Mouse (Mus musculus) hematopoietic stem cell, adult 5-6 weeks (primary cell): ENCODE measurements around the gene Mta3. TPM values are rescaled to one million over a fixed set of nuclear protein-coding genes. Genes with fewer than 3 reads are reported as not detected.

Source experiments
- ATAC-seq, 2 experiments: fragments of 125-278 bp in 1 of 2; replicated peaks in 1 of 2; 2 replicates each; pipeline ENCODE4 v1.8.0; 2016 to 2017; ENCODE audit warnings: inconsistent platforms in 2 of 2, mild to moderate bottlenecking in 2 of 2, moderate number of reproducible peaks in 2 of 2, low read depth in 1 of 2, moderate TSS enrichment in 1 of 2; ENCODE audit not compliant: low FRiP score in 2 of 2, poor library complexity in 2 of 2, severe bottlenecking in 2 of 2, insufficient read depth in 1 of 2, low TSS enrichment in 1 of 2
- total RNA-seq: library from RNA; stranded (forward); fragments of 172-1452, 232-1000 nt; gene quantifications from 2 replicates; pipeline ENCODE4 v1.2.3, GENCODE M21; 2017

Gene Mta3
- total RNA-seq, 1 experiment from 2014 or later, result 64.2 TPM

DNA sequence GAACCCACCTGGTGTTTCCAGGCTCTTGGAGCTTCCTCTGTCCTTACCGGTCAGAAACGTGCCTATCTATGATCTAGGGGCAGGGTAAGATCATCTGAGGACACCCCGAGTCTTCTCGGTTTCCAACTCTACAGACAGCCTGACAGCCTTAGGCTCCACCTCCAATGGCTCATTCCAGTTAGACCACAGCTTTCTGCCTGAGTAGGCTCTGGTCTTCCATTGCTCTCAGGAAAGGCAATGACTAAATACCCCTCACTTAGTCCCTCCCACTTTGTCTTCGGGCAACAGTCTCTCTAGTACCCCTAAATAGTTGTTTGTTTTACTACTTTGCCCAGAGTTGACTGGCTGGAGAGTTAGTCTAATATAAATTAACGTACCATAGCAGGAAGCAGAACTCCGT lies 111.0 kb downstream of the Mta3 start:
- peak in 1 of 2 experiments; percentile 27; a peak in 1 of 4 replicates for ATAC-seq

DNA sequence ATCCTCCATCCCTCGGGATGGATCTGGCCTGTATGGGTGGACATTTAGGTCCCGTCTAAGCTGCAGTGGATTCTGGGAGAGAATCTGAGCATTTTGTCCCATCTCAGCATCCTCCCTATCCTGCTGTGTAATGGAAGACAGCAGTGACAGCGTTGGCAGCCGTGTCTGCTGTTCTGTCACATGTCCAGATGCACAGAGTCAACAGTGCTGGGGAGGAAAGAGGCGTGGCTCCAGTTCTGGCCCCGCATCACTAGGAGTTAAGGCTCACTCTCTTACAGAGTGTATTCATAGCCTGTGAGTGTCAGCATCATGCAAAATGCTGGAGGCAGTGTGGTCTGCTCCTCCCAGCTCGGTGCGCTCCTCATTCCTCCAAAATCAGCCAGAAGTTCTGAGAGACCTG lies 113.5 kb downstream of the Mta3 start:
- ATAC-seq, result no peak

DNA sequence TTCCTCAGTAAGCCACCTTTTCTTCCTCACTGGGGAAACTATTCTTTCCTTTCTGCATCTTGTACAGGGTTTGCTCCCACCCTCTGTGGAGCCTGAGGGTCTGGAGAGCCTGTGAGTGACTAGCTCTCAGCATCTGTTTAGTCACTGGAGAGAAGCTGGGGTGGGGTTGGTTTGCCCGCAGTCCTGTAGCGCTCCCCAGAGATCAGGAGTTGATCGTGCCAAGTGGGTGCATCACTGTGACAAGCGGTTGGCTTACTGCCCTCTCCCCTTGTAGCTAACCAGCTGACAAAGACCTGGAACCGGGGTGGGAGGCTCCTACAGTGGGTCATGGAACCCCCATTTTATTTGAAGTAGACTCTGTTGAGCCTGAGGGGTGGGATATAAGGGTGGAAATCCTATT lies 114.7 kb downstream of the Mta3 start:
- no peak for ATAC-seq

DNA sequence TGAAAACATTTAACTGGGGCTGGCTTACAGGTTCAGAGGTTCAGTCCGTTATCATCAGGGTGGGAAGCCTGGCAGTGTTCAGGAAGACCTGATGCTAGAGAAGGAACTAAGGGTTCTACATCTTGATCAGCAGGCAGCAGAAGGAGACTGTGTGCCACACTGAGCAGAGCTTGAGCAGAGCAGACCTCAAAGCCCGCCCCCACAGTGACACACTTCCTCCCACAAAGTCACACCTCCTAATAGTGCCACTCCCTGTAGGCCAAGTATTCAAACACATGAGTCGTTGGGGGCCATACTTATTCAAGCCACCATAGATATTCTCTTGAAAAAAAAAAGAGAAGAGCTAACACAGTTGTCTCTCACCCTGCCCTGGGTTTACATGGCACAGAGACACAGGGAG lies 115.9 kb downstream of the Mta3 start:
- ATAC-seq, result no peak

DNA sequence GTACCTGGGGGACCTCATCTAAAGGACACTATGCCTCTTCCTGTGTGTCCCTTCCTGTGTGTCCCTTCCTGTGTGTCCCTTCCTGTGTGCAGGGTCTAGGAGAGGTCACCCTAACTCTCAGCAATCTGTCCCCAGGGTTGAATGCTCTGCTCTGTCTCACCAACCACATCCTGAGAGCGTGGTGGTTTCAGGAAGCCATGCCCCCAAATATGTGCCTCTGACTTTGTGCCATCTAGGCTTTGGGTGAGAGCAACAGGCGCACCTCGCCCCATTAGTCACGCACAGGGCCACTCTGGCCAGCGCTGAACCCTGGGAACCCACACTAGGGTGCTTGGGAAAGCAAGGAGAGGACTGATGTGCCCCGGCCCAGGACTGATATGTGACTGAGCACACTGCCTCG lies 117.9 kb downstream of the Mta3 start:
- peak; percentile 43 to 67 for ATAC-seq

DNA sequence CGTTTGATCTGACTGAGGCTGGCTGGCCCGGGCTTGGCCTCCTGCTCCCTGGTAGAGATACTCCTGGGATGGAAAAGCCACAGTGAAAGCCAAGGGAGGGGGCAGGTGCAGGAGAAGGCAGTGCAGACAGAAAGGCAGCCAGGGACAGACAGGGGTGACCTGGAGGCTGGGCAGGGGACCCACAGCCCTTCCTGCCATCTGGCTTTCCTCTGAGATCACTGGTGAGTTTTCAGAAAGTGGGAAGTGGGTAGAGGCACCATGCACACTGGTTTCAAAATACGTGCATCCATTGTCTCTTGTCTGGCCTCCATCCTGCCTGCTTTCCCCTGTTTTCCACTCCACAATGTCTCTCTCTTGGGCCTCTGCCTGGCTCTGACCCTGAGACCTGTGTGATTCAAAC lies 123.4 kb downstream of the Mta3 start:
- ATAC-seq, result peak; percentile 22 to 55; a peak in 3 of 4 replicates

DNA sequence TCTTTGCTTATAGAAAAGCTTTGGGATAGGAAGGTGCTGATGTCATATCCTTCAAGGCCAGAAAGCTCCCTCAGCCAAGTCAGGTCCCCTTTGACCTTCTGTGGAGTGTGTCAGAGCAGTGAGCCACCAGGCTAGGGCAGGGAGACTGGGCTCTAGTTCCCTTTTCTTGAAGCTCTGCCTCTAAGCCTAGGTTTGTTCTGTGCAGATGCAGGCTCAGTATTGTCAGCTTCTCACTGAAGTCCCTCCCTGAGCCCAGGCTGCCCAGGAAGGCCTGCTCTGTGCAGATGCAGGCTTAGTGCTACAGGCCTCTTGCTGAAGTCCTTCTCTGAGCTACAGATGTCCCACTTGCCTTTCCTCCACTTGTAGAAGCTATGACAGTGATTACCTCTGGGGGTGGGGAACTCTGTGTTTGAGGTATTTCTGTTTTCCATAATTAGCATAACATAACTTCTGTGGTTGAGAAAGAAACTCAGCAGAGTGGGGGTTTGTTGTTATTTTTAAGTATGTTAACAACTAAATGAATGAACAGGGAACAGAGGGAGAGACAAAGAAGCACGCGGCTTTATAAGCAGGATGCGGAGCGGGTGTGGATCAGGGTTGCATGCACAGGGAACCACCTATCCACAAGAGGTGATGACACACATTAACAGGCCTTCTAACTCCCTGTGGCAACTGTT lies 124.8 kb downstream of the Mta3 start:
- ATAC-seq, result peak; percentile 74 to 77

DNA sequence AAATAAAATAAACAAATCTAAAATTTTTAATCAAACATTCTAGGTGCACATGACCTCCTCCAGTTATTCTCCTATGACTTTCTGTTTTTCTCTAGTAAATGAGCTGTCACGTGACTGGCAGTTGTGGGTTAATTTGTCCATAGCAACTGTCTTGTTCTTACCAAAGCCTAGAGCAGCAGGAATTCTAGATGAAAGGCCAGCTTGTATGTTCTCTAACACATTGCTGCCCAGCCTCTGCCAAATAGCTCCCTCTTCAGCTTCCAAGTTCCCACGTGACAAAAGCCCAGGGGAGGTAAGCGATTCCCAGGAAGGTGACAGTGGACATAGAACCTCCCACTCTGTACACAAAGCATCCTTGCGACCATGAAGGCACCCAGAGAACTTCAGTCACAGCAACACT lies 128.2 kb downstream of the Mta3 start:
- ATAC-seq, result no peak

DNA sequence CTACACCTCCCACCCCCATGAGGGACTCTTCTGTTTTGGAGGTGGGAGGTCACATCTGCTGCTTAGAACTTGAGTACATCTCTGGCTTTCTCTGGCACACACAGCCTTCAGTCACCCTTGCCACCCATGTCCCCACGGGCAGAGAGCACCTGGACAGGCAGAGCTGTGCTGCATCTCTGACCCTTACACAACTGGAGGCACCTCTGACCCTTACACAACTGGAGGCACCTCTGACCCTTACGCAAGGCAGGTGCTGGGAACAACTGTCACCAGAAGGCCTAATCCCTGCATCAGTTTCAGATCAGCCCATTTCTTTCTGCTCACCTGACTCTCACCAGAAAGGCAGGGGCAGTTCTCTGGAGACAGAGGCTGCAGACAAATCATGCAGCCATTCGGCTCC lies 130.1 kb downstream of the Mta3 start:
- no peak for ATAC-seq

DNA sequence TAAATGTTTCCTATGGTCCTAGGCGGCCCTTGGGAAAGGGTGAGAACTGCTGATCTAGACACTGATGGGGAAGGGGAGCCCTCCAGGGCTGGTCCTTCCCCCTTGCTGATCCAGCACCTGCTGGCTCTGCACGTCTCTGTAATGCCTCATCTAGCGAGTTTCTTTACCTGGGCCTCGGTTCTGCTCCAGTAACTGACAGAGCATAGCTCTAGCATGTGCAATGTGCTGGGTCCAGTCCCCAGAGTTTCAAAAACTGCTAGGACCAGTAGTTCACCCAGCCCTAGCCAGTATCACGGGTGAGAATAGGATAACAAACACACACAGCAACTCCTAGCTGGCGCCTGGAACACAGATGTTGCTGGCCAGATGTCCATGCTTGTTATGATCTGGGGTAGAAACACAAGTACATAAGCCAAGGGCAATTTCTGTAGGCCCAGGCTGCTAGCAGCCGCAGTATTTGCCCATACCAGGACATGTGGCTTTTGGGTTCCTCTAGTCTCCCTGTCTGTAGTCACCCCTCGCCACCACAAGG lies 131.8 kb downstream of the Mta3 start:
- no peak for ATAC-seq

DNA sequence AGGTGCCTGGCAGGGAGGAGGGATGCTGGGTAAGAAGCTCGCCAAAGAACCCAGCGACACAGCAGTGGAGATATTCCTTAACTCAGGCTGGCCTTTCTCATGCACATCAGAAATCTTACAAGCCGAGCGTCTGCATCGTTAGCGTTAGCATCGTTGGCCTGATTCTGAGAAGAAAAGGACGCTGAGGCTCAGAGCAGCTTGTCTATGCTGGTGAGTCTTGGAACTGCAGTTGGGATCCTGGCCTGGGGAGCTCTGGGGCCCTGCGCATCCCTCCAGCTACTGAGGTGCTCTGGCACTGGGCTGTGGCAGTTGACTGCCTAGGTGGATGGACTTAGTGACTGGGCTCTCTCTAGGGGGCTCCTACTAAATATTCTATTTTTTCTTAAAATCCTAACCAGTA lies 133.2 kb downstream of the Mta3 start:
- peak in 1 of 2 experiments; percentile 25; a peak in 1 of 4 replicates for ATAC-seq

DNA sequence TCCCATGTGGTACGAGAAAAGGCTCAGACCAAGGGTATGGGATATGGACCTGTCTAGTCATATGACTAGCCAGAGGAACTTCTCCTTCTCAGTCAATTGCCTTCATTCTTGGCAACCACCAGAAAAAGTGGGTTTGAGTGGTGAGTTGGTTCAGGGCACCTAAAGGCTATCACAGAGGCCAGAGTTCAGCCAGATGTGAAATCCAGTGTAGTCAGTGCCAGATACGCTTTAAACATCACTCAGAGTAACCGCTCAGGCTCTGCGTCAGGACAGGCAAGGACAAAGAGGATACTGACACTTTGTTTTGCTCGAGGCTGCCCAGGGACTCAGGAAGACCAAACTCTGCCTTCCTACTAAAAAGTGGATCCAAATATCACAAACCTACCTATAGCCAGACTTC lies 135.0 kb downstream of the Mta3 start:
- ATAC-seq, result no peak

DNA sequence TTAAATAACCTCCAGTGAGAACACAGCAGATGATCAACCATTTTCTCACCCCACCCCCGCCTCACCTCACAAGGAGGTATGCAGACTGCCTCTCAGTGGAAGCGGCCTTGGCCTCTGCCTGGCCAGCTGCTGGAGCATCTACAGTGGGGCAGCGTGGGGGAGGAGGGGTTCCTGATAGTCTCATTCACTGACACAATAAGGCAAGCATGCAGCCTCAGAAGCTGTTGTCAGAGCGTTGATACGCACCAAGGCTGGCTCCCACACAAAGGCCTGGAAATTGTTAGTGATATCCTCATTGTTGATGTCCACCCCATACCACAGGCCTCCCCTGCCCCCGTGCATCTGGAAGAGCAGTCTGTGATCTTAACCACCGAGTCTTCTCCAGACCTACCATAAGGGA lies 137.8 kb downstream of the Mta3 start:
- ATAC-seq, result no peak

DNA sequence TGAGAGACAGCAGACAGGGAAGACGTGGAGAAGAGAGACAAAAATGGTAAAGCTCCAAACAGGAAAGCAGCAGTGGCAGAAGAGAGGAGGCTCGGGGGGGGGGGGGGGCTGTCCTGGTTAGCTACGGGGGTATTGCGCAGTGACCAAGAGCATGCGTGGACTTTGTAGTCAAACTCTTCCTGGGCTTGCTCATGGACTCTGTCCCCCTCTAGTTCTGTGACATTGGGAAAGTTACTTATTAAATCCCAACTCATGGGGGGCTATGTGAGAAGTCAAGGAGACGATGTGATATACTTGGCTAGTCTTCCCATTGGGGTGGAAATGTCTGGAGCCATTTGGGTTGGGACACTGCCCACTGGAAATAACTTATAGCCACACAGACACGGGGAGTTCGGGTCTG lies 139.6 kb downstream of the Mta3 start:
- ATAC-seq, result no peak

DNA sequence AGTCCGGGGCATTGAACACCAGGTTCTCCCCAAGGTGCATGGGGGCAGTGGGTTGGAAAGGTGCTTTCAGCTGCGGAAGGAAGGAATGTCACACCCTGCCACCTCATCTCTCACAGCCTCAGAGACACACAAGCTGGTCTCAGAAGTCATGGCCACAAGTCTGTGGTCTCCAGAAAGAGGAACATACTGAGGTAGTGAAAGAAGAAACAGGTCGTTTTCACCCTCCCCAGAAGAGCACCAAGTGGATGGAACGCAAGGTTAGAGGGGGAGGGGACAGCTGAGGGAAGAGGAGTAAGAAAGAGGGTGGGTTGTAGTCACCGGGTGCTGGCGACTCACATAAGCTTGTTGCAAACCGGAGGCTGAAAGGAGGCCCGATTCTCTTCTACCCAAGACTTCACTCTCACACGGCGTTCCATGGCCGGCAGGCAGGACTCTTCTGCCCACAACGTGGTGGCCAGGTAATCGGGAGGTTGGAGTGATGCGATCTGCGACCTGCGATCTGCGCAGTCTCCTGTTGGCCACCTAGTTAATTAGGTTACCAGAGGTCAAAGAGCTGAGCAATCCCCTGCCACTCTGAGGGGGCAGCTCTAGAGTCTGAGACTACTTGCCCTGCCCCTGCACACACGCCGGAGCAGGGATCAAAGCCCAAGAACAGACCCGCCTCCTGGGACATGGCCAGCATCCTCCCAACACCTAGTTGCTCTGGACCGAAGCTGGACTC lies 140.5 kb downstream of the Mta3 start:
- ATAC-seq, result peak; percentile 83 to 86

DNA sequence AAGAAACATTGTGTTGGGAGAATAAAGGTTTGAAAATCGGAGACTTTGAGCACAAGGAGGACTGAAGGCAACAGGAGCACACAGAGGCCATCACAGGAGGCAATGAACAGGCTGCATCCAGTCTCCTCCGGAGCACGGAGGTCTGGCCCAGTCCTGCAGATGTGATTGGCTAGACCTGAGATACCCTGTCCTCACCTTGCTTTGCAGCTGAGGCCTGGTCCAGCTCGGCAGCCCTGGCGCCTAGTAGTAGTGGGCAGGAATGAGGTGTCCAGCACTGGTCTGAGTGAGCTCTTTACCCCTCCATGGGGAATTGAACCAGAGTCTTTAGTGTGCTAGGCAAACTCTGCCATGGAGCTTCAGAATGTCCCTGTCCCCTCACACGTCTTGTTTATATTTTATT lies 141.1 kb downstream of the Mta3 start:
- ATAC-seq, result no peak

DNA sequence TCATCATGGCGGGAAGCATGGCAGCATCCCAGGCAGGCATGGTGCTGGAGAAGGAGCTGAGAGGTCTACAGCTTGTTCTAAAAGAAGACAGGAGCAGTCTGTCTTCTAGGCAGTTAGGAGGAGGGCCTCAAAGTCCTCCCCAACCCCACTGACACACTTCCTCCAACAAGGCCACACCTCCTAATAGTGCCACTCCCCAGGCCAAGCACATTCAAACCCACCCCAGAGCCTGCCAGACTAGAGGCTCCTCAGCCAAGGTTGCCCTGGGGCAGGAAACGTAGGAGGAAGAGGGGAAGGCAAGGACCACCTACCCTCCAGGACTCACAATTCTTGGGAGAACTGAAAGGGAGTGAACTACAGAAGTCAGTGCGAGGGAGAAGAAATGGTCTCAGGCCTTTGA lies 141.9 kb downstream of the Mta3 start, which contains the start of gene Haao:
Haao (minus strand) TSS at position 149 of the 400 bp plus-strand sequence.
- peak; percentile 33 for ATAC-seq

DNA sequence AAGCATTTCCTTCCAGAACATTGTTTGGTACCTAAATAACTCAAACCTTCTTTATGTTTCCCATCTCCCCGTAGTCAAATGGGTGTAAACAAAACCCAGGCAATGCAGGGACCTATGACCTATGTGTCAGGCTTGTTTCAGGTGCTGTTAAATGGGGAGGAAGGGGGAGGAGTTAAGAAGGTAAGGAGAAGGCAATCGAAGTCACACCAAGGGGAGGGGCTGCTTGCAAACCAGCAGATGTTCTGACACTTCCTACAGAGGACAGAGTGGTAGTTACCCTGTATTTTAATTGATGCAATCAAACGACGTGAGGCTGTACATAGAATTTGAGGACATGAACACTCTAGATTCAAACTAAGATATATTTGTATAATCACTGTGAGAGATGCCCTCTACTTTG lies 142.5 kb downstream of the Mta3 start:
- no peak for ATAC-seq
